Mouse (Mus musculus) E14TG2a.4 (cell line): ENCODE data around the gene Man2a1.

Experiments
- CTCF ChIP-seq: conservative IDR thresholded peaks from 2 replicates; pipeline ENCODE4 v1.5.1; 2014; ENCODE audit warnings: low read length
- NANOG ChIP-seq: IDR thresholded peaks from 2 replicates; pipeline ENCODE4 v1.6.1; 2014; ENCODE audit warnings: borderline replicate concordance, low read length, mixed read lengths
- POU5F1 ChIP-seq: IDR thresholded peaks from 2 replicates; pipeline ENCODE4 v1.6.1; 2014; ENCODE audit warnings: low read length, borderline replicate concordance

- TF ChIP-seq CTCF, result no peak
- TF ChIP-seq NANOG, result no peak
- no peak for TF ChIP-seq POU5F1
Measured at GRCm38 (mm10) chr17:64592788-64593187, 7.7 kb upstream of the Man2a1 start.
